Mouse (Mus musculus) hindbrain, embryonic 14.5 days (tissue): ENCODE measurements around the gene Fanca. TPM values are rescaled to one million over a fixed set of nuclear protein-coding genes. Genes with fewer than 3 reads are reported as not detected.

ENCODE experiments used
- ATAC-seq: fragments of 200-750 bp; cut with Nextera tagmentation; 2 replicates; pipeline ENCODE4 v1.8.0; 2017; ENCODE audit warnings: moderate number of reproducible peaks, mild to moderate bottlenecking, moderate TSS enrichment, moderate library complexity; ENCODE audit not compliant: low FRiP score
- DNase-seq: peaks from one replicate; pipeline ENCODE4 v3.0.0-alpha.2; 2015; ENCODE audit warnings: low spot score
- H3K27ac ChIP-seq: fragments of 300-500 bp; sonication (generic); 2 replicates; pipeline ENCODE4 v1.5.1; 2014; ENCODE audit warnings: mild to moderate bottlenecking, moderate library complexity
- H3K27me3 ChIP-seq: fragments of 300-500 bp; sonication (generic); 2 replicates; pipeline ENCODE4 v1.6.1; 2014; ENCODE audit warnings: mild to moderate bottlenecking, low read length, mixed read lengths; ENCODE audit not compliant: control insufficient read depth, insufficient read depth
- H3K36me3 ChIP-seq: fragments of 300-500 bp; sonication (generic); replicated peaks from 2 replicates; pipeline ENCODE4 v1.6.1; 2014; ENCODE audit not compliant: control insufficient read depth, insufficient read depth
- H3K4me1 ChIP-seq: fragments of 300-500 bp; sonication (generic); replicated peaks from 2 replicates; pipeline ENCODE4 v1.6.1; 2014; ENCODE audit warnings: antibody characterized with exemption, low read length, mixed read lengths; ENCODE audit not compliant: control insufficient read depth, insufficient read depth
- H3K4me2 ChIP-seq: fragments of 300-500 bp; sonication (generic); replicated peaks from 2 replicates; pipeline ENCODE4 v1.6.1; 2014; ENCODE audit warnings: mild to moderate bottlenecking, moderate library complexity
- H3K4me3 ChIP-seq: fragments of 300-500 bp; sonication (generic); replicated peaks from 2 replicates; pipeline ENCODE4 v1.5.1; 2014; ENCODE audit warnings: mild to moderate bottlenecking, low read length
- H3K9ac ChIP-seq: fragments of 300-500 bp; sonication (generic); 2 replicates; pipeline ENCODE4 v1.6.1; 2014
- H3K9me3 ChIP-seq: fragments of 300-500 bp; sonication (generic); 2 replicates; pipeline ENCODE4 v1.6.1; 2016; ENCODE audit warnings: low read length; ENCODE audit not compliant: control insufficient read depth
- WGBS: fragments of 180-500 bp; shearing (Covaris S2); extraction: QIAGEN DNeasy Blood & Tissue Kit; methylation state at CpG from one replicate; pipeline ENCODE4 v1.1.7; 2014; 5-methylcytosine and 5-hydroxymethylcytosine counted together
- polyA plus RNA-seq: library from polyadenylated mRNA; unstranded; fragments of >200 nt; fragmentation: Nextera tagmentation; extraction: Ambion mirVana; gene quantifications from 2 replicates; pipeline ENCODE4 v1.2.1, GENCODE M21; 2014

The Fanca gene
- 7.4 and 8.3 TPM in 2 replicates for polyA plus RNA-seq

- Histone ChIP-seq H3K4me2 (peak within 1 kb of the TSS; percentile 84), H3K36me3 (no peaks in the 10 kb centered on the region), H3K27me3 (no peaks in the 10 kb centered on the region), H3K9ac (peak within 1 kb of the TSS; percentile 56), H3K9me3 (no peaks in the 10 kb centered on the region), H3K4me1 (peaks cover 10% of the 10 kb centered on the region; the same call in 1 of the 2 replicates), H3K4me3 (peak within 1 kb of the TSS; percentile 47), H3K27ac (no peak within 1 kb of the TSS)
- DNase-seq: peak; percentile 89
- WGBS: under 1% methylated on average over 24 of the region's 24 CpGs
- ATAC-seq: peak; percentile 98
These were observed at the start of gene Fanca for GRCm38 (mm10) chr8:123318467-123318911. Gene Fanca, minus strand, starts transcription at chr8:123318576.

- Histone ChIP-seq H3K4me1 (no peaks in the 10 kb centered on the region), H3K36me3 (peaks cover 93% of the 10 kb centered on the region), H3K4me3 (no peak overlapping the region), H3K27ac (peak overlapping the region; percentile 49; the same call in 1 of the 2 replicates), H3K27me3 (no peaks in the 10 kb centered on the region), H3K9ac (no peak overlapping the region), H3K9me3 (no peaks in the 10 kb centered on the region), H3K4me2 (no peak overlapping the region)
- 38% methylated on average over 12 of the region's 12 CpGs for WGBS
- DNase-seq: peak; percentile 90
- peak; percentile 48; the same call in 1 of the 2 replicates for ATAC-seq
These were observed 42.8 kb upstream of the Fanca start for GRCm38 (mm10) chr8:123361082-123361739.

GRCm38 (mm10) chr8:123353216-123353615 lies 34.8 kb upstream of the Fanca start:
- ATAC-seq: no peak
- DNase-seq: no peak
- Histone ChIP-seq H3K27ac (no peak overlapping the region), H3K4me1 (0 out of 2 replicates have a peak, but pooled peaks cover 8% of the 10 kb centered on the region), H3K9me3 (no peaks in the 10 kb centered on the region), H3K4me2 (no peak overlapping the region), H3K27me3 (no peaks in the 10 kb centered on the region), H3K4me3 (no peak overlapping the region), H3K9ac (no peak overlapping the region), H3K36me3 (peaks cover 51% of the 10 kb centered on the region)
- 36% methylated on average over 11 of the region's 11 CpGs for WGBS

GRCm38 (mm10) chr8:123352786-123353185 lies 34.4 kb upstream of the Fanca start:
- no peaks in the 10 kb centered on the region for H3K27me3 ChIP-seq
- 48% methylated on average over 13 of the region's 13 CpGs for WGBS
- ATAC-seq: no peak

GRCm38 (mm10) chr8:123352118-123352517 lies 33.7 kb upstream of the Fanca start:
- DNase-seq (no peak), ATAC-seq (no peak)
- peaks cover 47% of the 10 kb centered on the region for H3K36me3 ChIP-seq
- H3K4me1 ChIP-seq: 0 out of 2 replicates have a peak, but pooled peaks cover 8% of the 10 kb centered on the region
- H3K9ac ChIP-seq: no peak overlapping the region
- no peak overlapping the region for H3K4me2 ChIP-seq
- H3K27me3 ChIP-seq: no peaks in the 10 kb centered on the region
- WGBS: 85% methylated on average over 12 of the region's 12 CpGs
- H3K27ac ChIP-seq: no peak overlapping the region
- H3K4me3 ChIP-seq: no peak overlapping the region
- no peaks in the 10 kb centered on the region for H3K9me3 ChIP-seq

More at GRCm38 (mm10) chr8:123352786-123353185, 34.4 kb upstream of the Fanca start:
- peaks cover 51% of the 10 kb centered on the region for H3K36me3 ChIP-seq
- H3K4me3 ChIP-seq: no peak overlapping the region
- H3K27ac ChIP-seq: no peak overlapping the region
- no peak overlapping the region for H3K9ac ChIP-seq
- H3K4me2 ChIP-seq: no peak overlapping the region
- H3K9me3 ChIP-seq: no peaks in the 10 kb centered on the region
- 0 out of 2 replicates have a peak, but pooled peaks cover 8% of the 10 kb centered on the region for H3K4me1 ChIP-seq
- DNase-seq: peak; percentile 65

GRCm38 (mm10) chr8:123349073-123349472 lies 30.7 kb upstream of the Fanca start:
- ATAC-seq (no peak), DNase-seq (no peak)
- WGBS: 85% methylated on average over 4 of the region's 4 CpGs

GRCm38 (mm10) chr8:123348237-123348843 lies 30.0 kb upstream of the Fanca start:
- DNase-seq: peak; percentile 75
- H3K27ac ChIP-seq: 0 out of 2 replicates have a peak overlapping the region, but pooled peaks have one; percentile 14

More at GRCm38 (mm10) chr8:123349073-123349472, 30.7 kb upstream of the Fanca start:
- H3K36me3 ChIP-seq: peaks cover 31% of the 10 kb centered on the region
- H3K4me3 ChIP-seq: no peak overlapping the region
- no peak overlapping the region for H3K9ac ChIP-seq
- H3K27me3 ChIP-seq: no peaks in the 10 kb centered on the region
- H3K4me2 ChIP-seq: no peak overlapping the region
- no peaks in the 10 kb centered on the region for H3K9me3 ChIP-seq
- no peak overlapping the region for H3K27ac ChIP-seq
- 0 out of 2 replicates have a peak, but pooled peaks cover 8% of the 10 kb centered on the region for H3K4me1 ChIP-seq

GRCm38 (mm10) chr8:123347293-123347692 lies 28.9 kb upstream of the Fanca start:
- DNase-seq: no peak
- Histone ChIP-seq H3K36me3 (peaks cover 31% of the 10 kb centered on the region), H3K4me2 (no peak overlapping the region), H3K27me3 (no peaks in the 10 kb centered on the region), H3K27ac (no peak overlapping the region), H3K9ac (no peak overlapping the region), H3K4me3 (no peak overlapping the region), H3K9me3 (no peaks in the 10 kb centered on the region), H3K4me1 (0 out of 2 replicates have a peak, but pooled peaks cover 8% of the 10 kb centered on the region)
- no peak for ATAC-seq
- 86% methylated on average over 2 of the region's 2 CpGs for WGBS

More at GRCm38 (mm10) chr8:123348237-123348843, 30.0 kb upstream of the Fanca start:
- Histone ChIP-seq H3K4me1 (0 out of 2 replicates have a peak, but pooled peaks cover 8% of the 10 kb centered on the region), H3K4me2 (no peak overlapping the region), H3K9me3 (no peaks in the 10 kb centered on the region), H3K27me3 (no peaks in the 10 kb centered on the region), H3K4me3 (no peak overlapping the region), H3K9ac (no peak overlapping the region), H3K36me3 (peaks cover 31% of the 10 kb centered on the region)
- ATAC-seq: no peak
- WGBS: 64% methylated on average over 9 of the region's 9 CpGs

- Histone ChIP-seq H3K9me3 (no peaks in the 10 kb centered on the region), H3K4me3 (no peak overlapping the region), H3K4me2 (no peak overlapping the region), H3K36me3 (peaks cover 31% of the 10 kb centered on the region), H3K4me1 (0 out of 2 replicates have a peak, but pooled peaks cover 8% of the 10 kb centered on the region), H3K27ac (no peak overlapping the region), H3K27me3 (no peaks in the 10 kb centered on the region), H3K9ac (no peak overlapping the region)
- DNase-seq (no peak), ATAC-seq (no peak)
- WGBS: 91% methylated on average over 6 of the region's 6 CpGs
These were observed 27.5 kb upstream of the Fanca start for GRCm38 (mm10) chr8:123345856-123346255.
